Mouse (Mus musculus) liver, adult 2 months (tissue): ENCODE results near the gene Gm45717. TPM values are rescaled to one million over a fixed set of nuclear protein-coding genes. Genes with fewer than 3 reads are reported as not detected.

Source experiments
- DNase-seq: peaks from one replicate; pipeline ENCODE4 v3.0.0-alpha.2; 2011; ENCODE audit warnings: low read depth, low spot score; ENCODE audit errors: extremely low read depth
- H3K27ac ChIP-seq: fragments of 200-500 bp; replicated peaks from 2 replicates; pipeline ENCODE4 v1.5.1; 2012; ENCODE audit warnings: low read depth, mild to moderate bottlenecking, control low read depth, inconsistent platforms, low read length; ENCODE audit not compliant: insufficient read depth
- H3K27me3 ChIP-seq: fragments of 200-500 bp; 2 replicates; pipeline ENCODE4 v1.6.1; 2012; ENCODE audit warnings: mild to moderate bottlenecking, moderate library complexity, low read length, inconsistent platforms; ENCODE audit not compliant: control insufficient read depth, insufficient read depth
- H3K36me3 ChIP-seq: fragments of 200-500 bp; 2 replicates; pipeline ENCODE4 v1.6.1; 2012; ENCODE audit warnings: low read length, inconsistent platforms; ENCODE audit not compliant: control insufficient read depth, insufficient read depth
- H3K4me1 ChIP-seq: fragments of 200-500 bp; 2 replicates; pipeline ENCODE4 v1.6.1; 2011; ENCODE audit warnings: low read length; ENCODE audit not compliant: control insufficient read depth, insufficient read depth
- H3K4me3 ChIP-seq: fragments of 200-500 bp; 2 replicates; pipeline ENCODE4 v1.5.1; 2011; ENCODE audit warnings: low read depth, mild to moderate bottlenecking, control low read depth, low read length, moderate library complexity; ENCODE audit not compliant: insufficient read depth
- H3K79me2 ChIP-seq: fragments of 200-500 bp; 2 replicates; pipeline ENCODE4 v1.6.1; 2012; ENCODE audit warnings: inconsistent platforms, mild to moderate bottlenecking, low read length, moderate library complexity; ENCODE audit not compliant: control insufficient read depth, insufficient read depth
- H3K9ac ChIP-seq: fragments of 200-500 bp; 2 replicates; pipeline ENCODE4 v1.6.1; 2012; ENCODE audit warnings: low read depth, mild to moderate bottlenecking, control low read depth, inconsistent platforms, low read length
- CTCF ChIP-seq: fragments of 200-500 bp; IDR thresholded peaks from 2 replicates; pipeline ENCODE4 v1.5.1; 2011; ENCODE audit warnings: low read depth, low read length, control low read depth
- POLR2A ChIP-seq: fragments of 200-500 bp; IDR thresholded peaks from 2 replicates; pipeline ENCODE4 v1.6.1; 2011; ENCODE audit warnings: low read length, control low read depth; ENCODE audit not compliant: insufficient read depth; ENCODE audit errors: extremely low read depth
- WGBS: fragments of 180-500 bp; shearing (Covaris S2); methylation state at CpG from one replicate; pipeline ENCODE4 v1.1.7; 2018; 5-methylcytosine and 5-hydroxymethylcytosine counted together
- polyA plus RNA-seq: library from polyadenylated mRNA; depleted of rRNA; stranded (reverse); fragments of >200 nt; gene quantifications from 2 replicates; pipeline ENCODE4 v1.2.3, GENCODE M21; 2012; rRNA removed
- total RNA-seq: library from RNA; depleted of rRNA; stranded (reverse); fragments of >200 nt; gene quantifications from 2 replicates; pipeline ENCODE4 v1.2.3, GENCODE M21; 2014; rRNA removed

The Gm45717 gene
- total RNA-seq (not detected in 2 replicates), polyA plus RNA-seq (not detected in 2 replicates)

DNA sequence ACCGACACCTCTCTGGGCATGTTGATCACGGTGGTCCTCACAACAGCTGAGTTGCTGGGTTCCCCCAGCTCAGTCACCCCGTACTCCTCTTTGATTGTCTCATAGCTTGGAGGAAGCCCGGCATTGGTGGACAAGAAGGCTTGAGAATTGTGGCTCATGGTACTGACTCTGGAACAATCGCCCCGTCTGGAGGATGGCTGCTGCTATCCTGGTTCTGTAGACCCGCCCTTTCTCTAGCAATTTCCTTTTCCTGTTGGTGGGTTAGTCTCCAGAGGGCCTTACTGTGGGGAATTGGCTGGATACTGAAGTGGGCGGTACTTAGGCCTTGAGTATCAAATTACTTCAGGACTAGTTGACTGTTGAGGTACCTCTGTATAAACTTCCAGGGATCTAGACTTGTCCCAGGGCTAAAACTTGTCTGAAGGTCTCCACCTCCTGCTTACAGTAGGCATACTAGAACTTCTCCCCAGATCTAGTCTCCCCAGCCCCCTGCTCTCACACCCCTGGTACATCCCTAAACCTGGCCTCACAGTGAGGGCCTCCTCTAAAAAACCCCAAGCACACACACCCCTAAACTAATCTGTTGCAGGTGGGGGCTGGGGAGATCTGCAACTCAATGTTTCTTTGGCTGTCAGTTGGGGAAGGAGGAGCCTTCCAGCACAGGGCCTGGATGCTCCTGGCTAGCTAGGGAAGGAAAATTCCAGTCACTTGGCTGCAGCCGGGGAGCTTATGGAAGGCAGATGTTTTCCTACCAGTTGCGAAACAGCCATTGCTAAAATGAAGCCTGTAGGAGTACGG is at the start of gene Gm45717, which contains the start of gene Ifitm2:
Gene Gm45717, minus strand, starts transcription at position 180 of the 798 bp plus-strand sequence.
Gene Ifitm2, minus strand, starts transcription at position 230 of the 798 bp plus-strand sequence.
- H3K79me2 ChIP-seq, result peaks cover 17% of the 10 kb centered on the region
- no peaks in the 10 kb centered on the region for H3K36me3 ChIP-seq
- H3K4me3 ChIP-seq, result peak within 1 kb of the TSS; percentile 77
- under 1% methylated on average over 11 of the region's 11 CpGs for WGBS
- H3K9ac ChIP-seq, result peak within 1 kb of the TSS; percentile 88
- H3K27ac ChIP-seq, result peak within 1 kb of the TSS; percentile 95
- no peaks in the 10 kb centered on the region for H3K27me3 ChIP-seq
- no peak for TF ChIP-seq POLR2A
- TF ChIP-seq CTCF, result no peak
- peak; percentile 95 for DNase-seq
- H3K4me1 ChIP-seq, result peaks cover 7% of the 10 kb centered on the region

GRCm38 (mm10) chr7:141003248-141004010 is 47.7 kb upstream of the Gm45717 start:
- Histone ChIP-seq H3K27ac (no peak overlapping the region), H3K27me3 (no peaks in the 10 kb centered on the region), H3K4me3 (no peak overlapping the region), H3K79me2 (no peaks in the 10 kb centered on the region), H3K36me3 (no peaks in the 10 kb centered on the region), H3K9ac (no peak overlapping the region), H3K4me1 (0 out of 2 replicates have a peak, but pooled peaks cover 2% of the 10 kb centered on the region)
- DNase-seq, result no peak
- TF ChIP-seq CTCF, result no peak
- TF ChIP-seq POLR2A, result no peak
- WGBS, result 77% methylated on average over 5 of the region's 5 CpGs

DNA sequence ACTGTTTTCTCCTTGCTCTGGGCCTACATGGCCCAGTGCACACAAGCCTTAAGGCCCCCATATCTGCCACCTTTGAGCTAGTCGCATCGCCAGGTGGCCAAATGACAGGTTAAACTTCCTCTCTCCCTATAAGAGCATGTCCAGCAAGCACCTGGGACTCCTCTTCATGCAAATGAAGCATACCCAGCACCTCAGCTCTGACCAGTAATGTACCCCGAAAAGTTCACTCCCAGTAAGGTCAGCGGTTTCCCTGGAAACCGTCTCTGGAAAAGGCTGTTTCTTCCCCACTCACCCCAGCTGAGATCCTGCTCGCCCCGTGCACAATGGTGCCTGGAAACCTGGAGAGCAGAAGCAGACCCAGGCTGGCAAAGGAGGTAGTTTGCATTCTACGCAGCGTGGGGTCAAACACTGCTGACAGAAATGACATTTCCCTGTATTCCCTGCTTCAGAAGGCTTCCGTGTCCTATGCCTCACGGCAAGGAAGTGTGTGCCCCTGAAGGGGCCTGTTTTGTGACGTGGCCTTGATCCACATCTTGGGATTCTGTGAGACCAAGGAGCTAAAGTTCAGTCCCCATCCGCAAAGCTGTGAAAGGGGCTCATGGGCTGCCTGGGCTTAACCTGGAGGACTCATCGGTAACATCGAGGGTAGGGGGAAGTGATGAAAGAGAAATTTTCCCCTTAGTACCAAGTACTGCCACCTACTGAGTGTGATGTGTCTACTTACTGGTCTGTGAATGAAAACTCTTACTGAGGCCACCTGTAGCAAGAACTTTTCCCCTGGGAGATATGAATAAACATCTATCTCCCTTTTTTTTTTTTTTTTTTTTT is 45.4 kb upstream of the Gm45717 start:
- no peak for DNase-seq
- Histone ChIP-seq H3K27me3 (no peaks in the 10 kb centered on the region), H3K4me1 (0 out of 2 replicates have a peak, but pooled peaks cover 2% of the 10 kb centered on the region), H3K9ac (no peak overlapping the region), H3K27ac (no peak overlapping the region), H3K36me3 (no peaks in the 10 kb centered on the region), H3K4me3 (no peak overlapping the region), H3K79me2 (no peaks in the 10 kb centered on the region)
- 88% methylated on average over 15 of the region's 15 CpGs for whole genome bisulfite sequencing
- TF ChIP-seq CTCF (no peak), POLR2A (no peak)

- WGBS, result 76% methylated on average over 11 of the region's 11 CpGs
- Histone ChIP-seq H3K27me3 (no peaks in the 10 kb centered on the region), H3K9ac (no peak overlapping the region), H3K36me3 (no peaks in the 10 kb centered on the region), H3K4me3 (no peak overlapping the region), H3K27ac (no peak overlapping the region), H3K4me1 (0 out of 2 replicates have a peak, but pooled peaks cover 2% of the 10 kb centered on the region), H3K79me2 (no peaks in the 10 kb centered on the region)
- DNase-seq, result peak; percentile 21
- TF ChIP-seq POLR2A, result no peak
- TF ChIP-seq CTCF, result no peak
Observed at GRCm38 (mm10) chr7:140998853-140999700, 43.3 kb upstream of the Gm45717 start.
